Mouse (Mus musculus) kidney, postnatal 25 days (tissue): ENCODE results near the gene Cerk.
"Not testable (repeated sequence)": the region's sequence is repeated elsewhere in the genome, so short reads cannot be mapped to it uniquely, and the experiment has no call there.

Experiments
- DNase-seq, 2 experiments: peaks; one replicate each; pipeline ENCODE4 v3.0.0; 2021; ENCODE audit warnings: mixed read lengths in 2 of 2

Cerk gene

GRCm38 (mm10) chr15:86181321-86181720 is 4.6 kb downstream of the Cerk start:
- DNase-seq = not testable (repeated sequence)

- no peak for DNase-seq
Measured at GRCm38 (mm10) chr15:86180427-86180826, 5.5 kb downstream of the Cerk start.

- DNase-seq = no peak
Measured at GRCm38 (mm10) chr15:86178594-86178993, 7.3 kb downstream of the Cerk start.

- peak in 1 of 2 experiments; percentile 30 for DNase-seq
Measured at GRCm38 (mm10) chr15:86177703-86178251, 8.2 kb downstream of the Cerk start.

- peak in 1 of 2 experiments; percentile 40 for DNase-seq
Measured at GRCm38 (mm10) chr15:86176771-86177702, 8.9 kb downstream of the Cerk start.

GRCm38 (mm10) chr15:86176166-86176565 is 9.8 kb downstream of the Cerk start:
- DNase-seq = peak in 1 of 2 experiments; percentile 56

GRCm38 (mm10) chr15:86175253-86176050 is 10.5 kb downstream of the Cerk start:
- DNase-seq = peak in 1 of 2 experiments; percentile 25

GRCm38 (mm10) chr15:86173136-86173985 is 12.6 kb downstream of the Cerk start:
- DNase-seq = peak; percentile 60 to 68

- DNase-seq = no peak
Measured at GRCm38 (mm10) chr15:86172526-86172925, 13.4 kb downstream of the Cerk start.

- DNase-seq = no peak
Measured at GRCm38 (mm10) chr15:86172124-86172523, 13.8 kb downstream of the Cerk start.

GRCm38 (mm10) chr15:86171316-86171715 is 14.6 kb downstream of the Cerk start:
- no peak for DNase-seq

GRCm38 (mm10) chr15:86169817-86170110 is 16.2 kb downstream of the Cerk start:
- peak; percentile 40 to 72 for DNase-seq

- no peak for DNase-seq
Measured at GRCm38 (mm10) chr15:86168941-86169816, 16.8 kb downstream of the Cerk start.

GRCm38 (mm10) chr15:86168505-86168867 is 17.5 kb downstream of the Cerk start:
- DNase-seq = peak; percentile 45 to 72

GRCm38 (mm10) chr15:86167787-86168504 is 18.0 kb downstream of the Cerk start:
- peak in 1 of 2 experiments; percentile 28 for DNase-seq

- no peak for DNase-seq
Measured at GRCm38 (mm10) chr15:86167032-86167655, 18.8 kb downstream of the Cerk start.

- no peak for DNase-seq
Measured at GRCm38 (mm10) chr15:86165811-86166590, 19.9 kb downstream of the Cerk start.

- DNase-seq = no peak
Measured at GRCm38 (mm10) chr15:86164718-86165345, 21.1 kb downstream of the Cerk start.

GRCm38 (mm10) chr15:86161800-86162199 is 24.1 kb downstream of the Cerk start:
- DNase-seq = not testable (repeated sequence)
